Mouse (Mus musculus) embryonic stem cell, embryonic (primary cell): Measurements from ENCODE around the gene Fxr2.

Experiments
- CTCF ChIA-PET, 4 experiments: fragments of 300-600 bp in 2 of 4; fragments of 350-600 bp in 2 of 4; sonication (Branson Sonifier 250); formaldehyde crosslinking; loops; one replicate each; lab custom pipeline; 2022; ENCODE audit warnings: inconsistent platforms in 2 of 4; lab: Charles Lee
- POLR2A ChIA-PET, 4 experiments: fragments of 300-600 bp in 2 of 4; fragments of 350-600 bp in 2 of 4; sonication (Branson Sonifier 250); formaldehyde crosslinking; loops; one replicate each; lab custom pipeline; 2022; ENCODE audit warnings: antibody characterized with exemption in 4 of 4, inconsistent platforms in 1 of 4; lab: Charles Lee

The Fxr2 gene

DNA sequence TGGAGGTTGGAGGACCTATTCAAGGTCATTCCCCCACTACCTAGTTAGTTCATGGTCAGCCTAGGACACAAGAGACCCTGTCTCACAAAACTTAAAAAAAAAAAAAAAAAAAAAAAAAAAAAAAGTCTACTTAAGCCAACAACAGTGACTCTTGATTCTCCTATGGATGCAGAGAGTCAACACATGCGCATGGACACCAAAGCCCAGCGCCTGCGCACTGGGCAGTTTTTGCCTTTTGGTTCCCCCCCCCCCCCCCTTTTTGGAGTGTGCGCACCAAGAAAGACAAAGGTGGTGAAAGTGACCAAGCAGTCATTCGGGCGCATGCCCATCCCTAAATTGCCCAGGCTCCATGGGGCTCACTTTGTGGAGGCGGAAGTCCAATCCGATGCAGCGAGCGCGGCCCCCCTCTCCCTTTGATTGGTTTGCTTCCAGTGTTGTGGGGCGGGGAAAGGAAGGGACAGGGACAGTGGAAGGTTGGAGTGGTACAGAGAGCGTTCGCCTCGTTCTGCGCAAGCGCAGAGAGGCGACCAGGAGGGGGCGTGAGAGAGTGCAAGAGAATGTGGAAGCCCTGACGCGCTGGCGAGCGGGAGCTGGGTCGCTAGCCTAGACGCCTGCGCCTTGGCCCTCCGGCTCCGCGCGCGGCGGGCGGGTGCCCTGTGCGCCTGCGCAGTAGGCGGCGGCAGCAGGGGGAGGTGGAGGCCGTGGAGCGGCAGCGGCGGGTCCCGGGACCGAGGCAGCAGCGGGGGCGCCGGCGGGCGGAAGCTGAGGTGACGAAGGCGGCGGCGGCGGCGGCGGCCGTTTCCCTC is at the start of gene Fxr2:
Gene Fxr2, plus strand, starts transcription at position 707 of the 806 bp plus-strand sequence.
- ChIA-PET POLR2A (interaction anchor here (0.5 to 20.2 kb wide), 94 partner anchors 8 to 605 kb away, joined by 3 to 223 read pairs (median 4); partner anchors contain the start of genes Sox15 (in 4 of the 4), Trp53 (in 4 of the 4), Cd68 (in 3 of the 4) and Mpdu1 (in 3 of the 4)), CTCF (interaction anchor here (0.5 to 3.1 kb wide), 60 partner anchors 8 to 728 kb away, joined by 3 to 33 read pairs (median 4); partner anchors contain the start of genes Mpdu1 (in 2 of the 4), Sat2 (in 2 of the 4), Sox15 (in 2 of the 4) and 2810408A11Rik (in 1 of the 4))

DNA sequence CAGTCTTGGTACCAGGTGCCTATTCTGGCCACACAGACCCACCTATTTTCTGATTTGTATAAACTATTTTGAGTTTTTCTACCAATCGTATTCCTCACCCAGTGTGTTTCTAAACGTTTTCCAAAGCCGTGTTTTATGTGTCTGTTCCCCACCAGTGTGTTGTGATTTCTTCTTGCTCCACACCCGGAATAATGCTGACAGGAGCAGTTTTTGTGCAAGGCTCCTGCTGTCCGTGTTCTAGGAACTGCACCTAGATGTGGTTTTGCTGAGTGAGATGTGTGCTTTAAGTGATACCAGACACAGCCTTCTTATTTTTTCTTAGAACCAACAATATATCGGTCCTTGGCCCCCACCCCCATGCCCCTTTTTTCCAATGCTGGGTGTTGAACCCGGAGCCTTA is 48.8 kb upstream of the Fxr2 start:
- ChIA-PET POLR2A (interaction anchor here (0.5 to 17.7 kb wide), 32 partner anchors 8 to 316 kb away, joined by 3 to 500 read pairs (median 4); partner anchors contain the start of genes Atp1b2 (in 3 of the 4), Efnb3 (in 2 of the 4), Shbg (in 2 of the 4) and Eif4a1 (in 1 of the 4)), CTCF (interaction anchor here in 3 of 4 experiments (0.6 to 1.1 kb wide), 5 partner anchors 13 to 37 kb away, joined by 3 to 4 read pairs (median 3); no protein-coding TSS in a partner anchor)

GRCm38 (mm10) chr11:69584937-69585336 is 47.9 kb upstream of the Fxr2 start:
- POLR2A ChIA-PET: interaction anchor here (0.7 to 17.7 kb wide), 41 partner anchors 9 to 451 kb away, joined by 3 to 500 read pairs (median 5); partner anchors contain the start of genes Atp1b2 (in 3 of the 4), Mpdu1 (in 3 of the 4), Cd68 (in 2 of the 4) and Shbg (in 2 of the 4)

GRCm38 (mm10) chr11:69585718-69586325 is 47.0 kb upstream of the Fxr2 start:
- ChIA-PET CTCF (interaction anchor here (0.6 to 1.6 kb wide), 9 partner anchors 10 to 164 kb away, joined by 3 to 6 read pairs (median 4); partner anchors contain the start of gene Fxr2 (in 1 of the 4)), POLR2A (interaction anchor here (0.5 to 17.7 kb wide), 51 partner anchors 8 to 452 kb away, joined by 3 to 500 read pairs (median 3); partner anchors contain the start of genes Atp1b2 (in 2 of the 4), Cd68 (in 2 of the 4), Mpdu1 (in 2 of the 4) and Shbg (in 2 of the 4))

More at GRCm38 (mm10) chr11:69584937-69585336, 47.9 kb upstream of the Fxr2 start:
- CTCF ChIA-PET: interaction anchor here (0.5 to 1.5 kb wide), 6 partner anchors 11 to 121 kb away, joined by 3 to 5 read pairs (median 4); no protein-coding TSS in a partner anchor

DNA sequence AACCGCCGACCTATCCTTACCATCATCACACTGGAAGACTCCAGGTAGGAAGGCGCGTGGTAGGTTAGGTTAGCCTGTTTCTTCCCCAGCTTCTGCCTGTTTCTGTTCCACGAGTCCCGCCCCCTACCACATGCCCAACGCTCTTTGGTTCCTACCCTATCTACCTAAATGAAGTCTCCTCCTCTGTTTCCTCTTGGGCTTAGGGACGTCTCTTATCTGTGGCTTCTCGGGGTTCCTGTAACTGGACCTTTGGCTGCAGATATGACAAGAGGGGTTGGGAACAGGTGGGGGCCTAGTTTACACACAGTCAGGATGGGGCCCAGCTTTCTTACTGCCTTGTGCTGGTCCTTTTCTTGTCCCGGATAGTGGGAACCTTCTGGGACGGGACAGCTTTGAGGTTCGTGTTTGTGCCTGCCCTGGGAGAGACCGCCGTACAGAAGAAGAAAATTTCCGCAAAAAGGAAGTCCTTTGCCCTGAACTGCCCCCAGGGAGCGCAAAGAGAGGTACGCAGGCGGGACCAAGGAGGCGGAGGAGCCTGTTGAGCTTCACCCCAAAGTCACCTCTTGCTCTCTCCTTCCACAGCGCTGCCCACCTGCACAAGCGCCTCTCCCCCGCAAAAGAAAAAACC is 43.5 kb upstream of the Fxr2 start:
- POLR2A ChIA-PET: interaction anchor here in 3 of 4 experiments (0.7 to 17.7 kb wide), 24 partner anchors 8 to 128 kb away, joined by 3 to 500 read pairs (median 5); partner anchors contain the start of genes Atp1b2 (in 3 of the 3), Trp53 (in 3 of the 3), Wrap53 (in 3 of the 3) and Efnb3 (in 1 of the 3)

DNA sequence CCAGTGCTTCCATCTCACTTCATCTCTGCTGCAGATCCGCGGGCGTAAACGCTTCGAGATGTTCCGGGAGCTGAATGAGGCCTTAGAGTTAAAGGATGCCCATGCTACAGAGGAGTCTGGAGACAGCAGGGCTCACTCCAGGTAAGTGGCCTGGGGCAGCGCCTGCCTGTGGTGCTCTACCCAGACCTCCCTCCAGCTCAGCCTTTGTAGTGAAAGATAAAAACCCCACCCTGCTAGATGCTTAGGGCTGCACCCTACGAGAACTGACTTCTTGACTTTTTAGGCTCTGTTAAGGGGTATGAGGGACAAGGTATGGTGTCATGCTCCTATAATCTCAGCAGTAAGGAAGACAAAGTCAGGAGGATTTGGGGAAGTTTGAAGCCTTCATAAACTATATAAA is 42.2 kb upstream of the Fxr2 start:
- ChIA-PET POLR2A (interaction anchor here (0.6 to 17.7 kb wide), 19 partner anchors 8 to 810 kb away, joined by 3 to 500 read pairs (median 6); partner anchors contain the start of genes Atp1b2 (in 3 of the 4), Trp53 (in 2 of the 4), Wrap53 (in 2 of the 4) and Fxr2 (in 1 of the 4)), CTCF (interaction anchor here in 3 of 4 experiments (0.6 to 3.1 kb wide), 12 partner anchors 9 to 1078 kb away, joined by 3 to 18 read pairs (median 6); partner anchors contain the start of genes Trp53 (in 2 of the 3) and Wrap53 (in 2 of the 3))

More for the DNA sequence above, 43.5 kb upstream of the Fxr2 start:
- CTCF ChIA-PET: interaction anchor here (0.5 to 3.1 kb wide), 7 partner anchors 9 to 128 kb away, joined by 3 to 18 read pairs (median 5); partner anchors contain the start of genes Trp53 (in 2 of the 4) and Wrap53 (in 2 of the 4)

GRCm38 (mm10) chr11:69591424-69591823 is 41.4 kb upstream of the Fxr2 start:
- CTCF ChIA-PET: interaction anchor here in 2 of 4 experiments (0.7 to 3.1 kb wide), 2 partner anchors 11 to 338 kb away, joined by 5 to 14 read pairs; partner anchors contain the start of genes Trp53 (in 1 of the 2) and Wrap53 (in 1 of the 2)
- POLR2A ChIA-PET: interaction anchor here (0.7 to 17.7 kb wide), 10 partner anchors 9 to 63 kb away, joined by 3 to 500 read pairs (median 6); partner anchors contain the start of genes Atp1b2 (in 2 of the 4), Trp53 (in 2 of the 4), Wrap53 (in 2 of the 4) and Fxr2 (in 1 of the 4)

DNA sequence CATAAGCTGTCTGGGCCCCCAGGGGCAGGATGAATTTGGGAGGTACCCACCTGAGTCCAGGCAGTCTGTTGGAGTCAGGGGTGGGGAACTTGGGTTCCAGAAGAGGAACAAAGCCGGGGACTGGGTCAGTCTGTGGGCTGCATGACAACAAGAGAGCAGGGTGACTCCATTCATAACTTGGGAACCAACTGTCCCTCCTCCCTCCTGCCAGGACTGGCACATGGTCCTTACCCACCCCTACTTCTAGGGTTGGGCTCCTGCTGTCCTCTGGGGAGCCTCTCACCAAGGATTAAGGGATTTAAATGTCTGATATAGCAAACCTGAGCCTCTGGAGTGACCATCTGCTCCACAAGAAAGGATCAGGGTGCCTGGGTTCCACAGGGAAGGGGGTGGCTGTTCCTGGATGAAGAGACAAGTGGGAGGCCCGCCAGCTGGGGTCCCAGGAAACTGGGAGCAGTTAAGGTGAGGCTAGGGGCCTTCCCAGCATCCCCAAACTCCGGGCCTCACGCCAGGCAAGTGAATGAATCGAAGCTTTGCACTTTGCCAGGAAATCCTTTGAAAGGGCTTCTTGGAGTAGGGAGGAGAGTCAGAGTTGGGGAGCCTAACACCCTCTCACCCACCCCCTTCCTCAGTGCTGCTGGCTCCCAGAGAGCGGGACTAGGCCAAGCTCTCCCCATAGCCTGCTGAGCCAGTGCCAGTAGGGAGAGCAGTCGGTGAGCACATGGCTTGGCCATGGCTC is 40.7 kb upstream of the Fxr2 start:
- POLR2A ChIA-PET: interaction anchor here (0.6 to 17.7 kb wide), 18 partner anchors 8 to 268 kb away, joined by 3 to 500 read pairs (median 4); partner anchors contain the start of genes Trp53 (in 3 of the 4), Wrap53 (in 3 of the 4), Atp1b2 (in 2 of the 4) and Cntrob (in 1 of the 4)
- CTCF ChIA-PET: interaction anchor here in 2 of 4 experiments (0.7 kb wide), 2 partner anchors 125 to 339 kb away, joined by 3 to 5 read pairs; no protein-coding TSS in a partner anchor

GRCm38 (mm10) chr11:69592799-69593198 is 40.0 kb upstream of the Fxr2 start:
- ChIA-PET POLR2A (interaction anchor here in 3 of 4 experiments (0.6 to 17.7 kb wide), 17 partner anchors 8 to 269 kb away, joined by 3 to 500 read pairs (median 4); partner anchors contain the start of genes Trp53 (in 3 of the 3), Wrap53 (in 3 of the 3), Atp1b2 (in 2 of the 3) and Cntrob (in 1 of the 3)), CTCF (interaction anchor here in 2 of 4 experiments (0.7 to 1.6 kb wide), 3 partner anchors 36 to 582 kb away, joined by 3 read pairs; no protein-coding TSS in a partner anchor)

DNA sequence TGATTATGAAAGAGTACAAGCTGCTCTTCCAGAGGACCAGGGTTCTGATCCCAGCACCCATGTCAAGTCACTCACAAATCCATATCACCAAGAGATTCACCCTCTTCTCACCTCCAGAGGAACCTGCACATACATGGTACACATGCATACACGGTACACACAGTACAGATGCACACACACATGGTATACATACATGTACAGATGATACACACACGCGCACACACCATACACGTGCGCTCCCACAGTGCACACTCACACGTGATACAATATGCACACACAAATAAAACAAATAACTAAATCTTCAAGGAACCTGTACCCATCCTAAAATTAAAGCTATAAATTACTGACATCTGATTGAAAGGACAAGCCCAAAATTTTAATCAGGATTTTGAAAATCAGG is 37.9 kb upstream of the Fxr2 start:
- CTCF ChIA-PET: interaction anchor here in 1 of 4 experiments (0.6 to 1.8 kb wide), 2 partner anchors 10 to 29 kb away, joined by 3 to 5 read pairs; no protein-coding TSS in a partner anchor

GRCm38 (mm10) chr11:69599436-69599835 is 33.4 kb upstream of the Fxr2 start:
- CTCF ChIA-PET: interaction anchor here (0.6 to 2.7 kb wide), 9 partner anchors 9 to 278 kb away, joined by 3 to 18 read pairs (median 4); partner anchors contain the start of genes Trp53 (in 1 of the 4) and Wrap53 (in 1 of the 4)
- POLR2A ChIA-PET: interaction anchor here (0.6 to 16.3 kb wide), 32 partner anchors 10 to 331 kb away, joined by 3 to 500 read pairs (median 4); partner anchors contain the start of genes Trp53 (in 3 of the 4), Wrap53 (in 3 of the 4), Cntrob (in 1 of the 4) and Eif5a (in 1 of the 4)

More for the DNA sequence above, 37.9 kb upstream of the Fxr2 start:
- POLR2A ChIA-PET: interaction anchor here in 3 of 4 experiments (0.7 to 16.3 kb wide), 7 partner anchors 10 to 219 kb away, joined by 3 to 500 read pairs (median 6); partner anchors contain the start of genes Trp53 (in 3 of the 3), Wrap53 (in 3 of the 3) and Atp1b2 (in 2 of the 3)

DNA sequence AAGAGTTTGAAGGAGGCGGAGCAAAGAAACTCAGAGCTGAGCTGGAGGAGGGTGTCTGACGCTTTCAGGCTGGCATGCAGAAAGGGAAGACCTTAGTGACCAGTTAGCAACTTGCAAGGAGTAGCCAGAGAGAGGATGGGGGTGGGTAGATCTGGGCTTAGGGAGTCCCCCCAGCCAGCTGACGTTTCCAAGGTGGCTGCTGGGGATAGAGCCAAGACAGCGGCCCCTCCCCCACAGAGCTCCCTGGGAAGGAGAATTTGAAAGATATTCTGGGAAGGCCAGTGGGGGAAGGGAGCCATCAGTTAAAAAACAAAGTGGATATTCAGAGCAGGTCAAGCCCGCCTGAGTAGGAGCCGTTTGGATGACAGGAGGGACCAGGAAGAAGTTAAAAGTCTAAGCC is 32.7 kb upstream of the Fxr2 start:
- POLR2A ChIA-PET: interaction anchor here in 3 of 4 experiments (0.5 to 16.3 kb wide), 42 partner anchors 8 to 335 kb away, joined by 3 to 500 read pairs (median 4); partner anchors contain the start of genes Trp53 (in 3 of the 3), Wrap53 (in 3 of the 3), Fxr2 (in 2 of the 3) and Cd68 (in 1 of the 3)
- CTCF ChIA-PET: interaction anchor here (0.6 to 2.7 kb wide), 12 partner anchors 10 to 321 kb away, joined by 3 to 18 read pairs (median 3); partner anchors contain the start of genes Sat2 (in 1 of the 4), Trp53 (in 1 of the 4) and Wrap53 (in 1 of the 4)

GRCm38 (mm10) chr11:69601768-69602167 is 31.0 kb upstream of the Fxr2 start:
- ChIA-PET CTCF (interaction anchor here in 3 of 4 experiments (0.6 to 1.7 kb wide), 3 partner anchors 12 to 26 kb away, joined by 3 to 5 read pairs (median 3); no protein-coding TSS in a partner anchor), POLR2A (interaction anchor here in 3 of 4 experiments (1.0 to 16.3 kb wide), 9 partner anchors 9 to 49 kb away, joined by 3 to 500 read pairs (median 5); partner anchors contain the start of genes Trp53 (in 3 of the 3), Wrap53 (in 3 of the 3) and Sat2 (in 1 of the 3))

DNA sequence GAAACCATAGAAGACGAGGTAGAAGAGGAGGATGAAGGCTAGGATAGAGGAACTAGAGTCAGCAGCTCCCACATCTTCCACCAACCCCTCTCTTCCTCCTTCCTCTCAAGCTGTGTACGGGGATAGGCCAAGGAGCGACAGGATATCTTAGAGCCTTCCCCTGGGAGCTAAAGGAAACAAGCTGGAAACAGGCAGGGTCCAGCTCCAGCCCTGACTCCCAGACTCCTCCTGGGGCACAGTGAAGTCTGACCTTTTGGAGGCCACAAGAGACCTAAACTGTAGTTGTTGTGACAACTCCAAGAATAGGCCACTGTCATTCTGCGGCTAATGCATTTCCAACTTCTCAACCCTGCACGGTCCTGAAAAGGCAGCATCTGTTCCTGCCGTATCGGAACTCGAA is 29.3 kb upstream of the Fxr2 start:
- ChIA-PET CTCF (no interaction called here), POLR2A (interaction anchor here in 3 of 4 experiments (0.6 to 16.3 kb wide), 7 partner anchors 10 to 92 kb away, joined by 3 to 500 read pairs (median 4); partner anchors contain the start of genes Trp53 (in 3 of the 3) and Wrap53 (in 3 of the 3))
